Mouse (Mus musculus) midbrain, postnatal 0 days (tissue): ENCODE measurements at regions not wholly inside any gene's neighbourhood (a gene's known extent, or its start where the extent isn't known, plus 50 kb on each side); places are given as distances from the start of the nearest gene placed in this dataset.

Experiments used
- ATAC-seq: fragments of 200-750 bp; cut with Nextera tagmentation; 2 replicates; pipeline ENCODE4 v1.8.0; 2017; ENCODE audit warnings: moderate number of reproducible peaks, mild to moderate bottlenecking, moderate TSS enrichment, moderate library complexity; ENCODE audit not compliant: low FRiP score
- DNase-seq: peaks from one replicate; pipeline ENCODE4 v3.0.0-alpha.2; 2015; ENCODE audit warnings: low spot score
- H3K27ac ChIP-seq: fragments of 300-500 bp; sonication (generic); 2 replicates; pipeline ENCODE4 v1.5.1; 2014; ENCODE audit warnings: low read depth, mild to moderate bottlenecking, low read length, mixed read lengths
- H3K27me3 ChIP-seq: fragments of 300-500 bp; sonication (generic); 2 replicates; pipeline ENCODE4 v1.6.1; 2014; ENCODE audit warnings: low read length, control low read depth, mixed read lengths; ENCODE audit not compliant: insufficient read depth
- H3K36me3 ChIP-seq: fragments of 300-500 bp; sonication (generic); 2 replicates; pipeline ENCODE4 v1.6.1; 2014; ENCODE audit warnings: low read length, control low read depth, mixed read lengths; ENCODE audit not compliant: insufficient read depth
- H3K4me1 ChIP-seq: fragments of 300-500 bp; sonication (generic); 2 replicates; pipeline ENCODE4 v1.6.1; 2014; ENCODE audit warnings: mild to moderate bottlenecking, control low read depth, antibody characterized with exemption, low read length, mixed read lengths; ENCODE audit not compliant: insufficient read depth
- H3K4me2 ChIP-seq: fragments of 300-500 bp; sonication (generic); 2 replicates; pipeline ENCODE4 v1.6.1; 2014; ENCODE audit warnings: low read depth, mild to moderate bottlenecking, low read length, mixed read lengths; ENCODE audit not compliant: poor library complexity, severe bottlenecking
- H3K4me3 ChIP-seq: fragments of 300-500 bp; sonication (generic); 2 replicates; pipeline ENCODE4 v1.5.1; 2014; ENCODE audit warnings: low read depth, mild to moderate bottlenecking, low read length, moderate library complexity
- H3K9ac ChIP-seq: fragments of 300-500 bp; sonication (generic); replicated peaks from 2 replicates; pipeline ENCODE4 v1.6.1; 2014; ENCODE audit warnings: mild to moderate bottlenecking, low read length, moderate library complexity, mixed read lengths; ENCODE audit not compliant: poor library complexity, severe bottlenecking
- H3K9me3 ChIP-seq: fragments of 300-500 bp; sonication (generic); 2 replicates; pipeline ENCODE4 v1.6.1; 2016; ENCODE audit warnings: low read length, control low read depth
- CTCF ChIP-seq: IDR thresholded peaks from 2 replicates; pipeline ENCODE4 v1.5.1; 2016; ENCODE audit warnings: antibody characterized with exemption, mild to moderate bottlenecking
- WGBS: fragments of 180-500 bp; shearing (Covaris S2); extraction: QIAGEN DNeasy Blood & Tissue Kit; methylation state at CpG from one replicate; pipeline ENCODE4 v1.1.7; 2014; 5-methylcytosine and 5-hydroxymethylcytosine counted together

DNA sequence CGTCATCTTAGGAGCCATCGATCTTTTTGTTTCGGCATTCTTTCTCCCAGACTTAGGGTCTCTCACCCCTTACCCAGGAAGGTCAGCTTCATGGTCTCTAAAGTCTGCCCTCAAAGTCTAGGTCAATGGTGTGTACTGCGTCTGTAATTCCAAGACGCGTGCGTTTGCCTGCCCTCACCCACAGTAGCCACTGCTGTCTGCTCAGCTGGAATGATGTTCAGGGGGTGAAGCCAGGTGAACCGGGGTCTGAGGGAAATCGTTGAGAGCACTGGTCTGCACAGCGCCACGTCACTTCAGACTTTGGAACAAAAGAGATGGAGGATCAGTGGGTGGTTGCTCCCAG lies 244.2 kb downstream of the Ndfip2 start:
- DNase-seq (no peak), ATAC-seq (no peak)
- Histone ChIP-seq H3K4me2 (peak overlapping the region; percentile 25), H3K4me3 (no peak overlapping the region), H3K27me3 (0 out of 2 replicates have a peak, but pooled peaks cover 3% of the 10 kb centered on the region), H3K27ac (0 out of 2 replicates have a peak overlapping the region, but pooled peaks have one; percentile 9), H3K36me3 (no peaks in the 10 kb centered on the region), H3K9ac (no peak overlapping the region), H3K4me1 (peaks cover 9% of the 10 kb centered on the region), H3K9me3 (no peaks in the 10 kb centered on the region)
- WGBS = 15% methylated on average over 11 of the region's 11 CpGs
- TF ChIP-seq CTCF = no peak

DNA sequence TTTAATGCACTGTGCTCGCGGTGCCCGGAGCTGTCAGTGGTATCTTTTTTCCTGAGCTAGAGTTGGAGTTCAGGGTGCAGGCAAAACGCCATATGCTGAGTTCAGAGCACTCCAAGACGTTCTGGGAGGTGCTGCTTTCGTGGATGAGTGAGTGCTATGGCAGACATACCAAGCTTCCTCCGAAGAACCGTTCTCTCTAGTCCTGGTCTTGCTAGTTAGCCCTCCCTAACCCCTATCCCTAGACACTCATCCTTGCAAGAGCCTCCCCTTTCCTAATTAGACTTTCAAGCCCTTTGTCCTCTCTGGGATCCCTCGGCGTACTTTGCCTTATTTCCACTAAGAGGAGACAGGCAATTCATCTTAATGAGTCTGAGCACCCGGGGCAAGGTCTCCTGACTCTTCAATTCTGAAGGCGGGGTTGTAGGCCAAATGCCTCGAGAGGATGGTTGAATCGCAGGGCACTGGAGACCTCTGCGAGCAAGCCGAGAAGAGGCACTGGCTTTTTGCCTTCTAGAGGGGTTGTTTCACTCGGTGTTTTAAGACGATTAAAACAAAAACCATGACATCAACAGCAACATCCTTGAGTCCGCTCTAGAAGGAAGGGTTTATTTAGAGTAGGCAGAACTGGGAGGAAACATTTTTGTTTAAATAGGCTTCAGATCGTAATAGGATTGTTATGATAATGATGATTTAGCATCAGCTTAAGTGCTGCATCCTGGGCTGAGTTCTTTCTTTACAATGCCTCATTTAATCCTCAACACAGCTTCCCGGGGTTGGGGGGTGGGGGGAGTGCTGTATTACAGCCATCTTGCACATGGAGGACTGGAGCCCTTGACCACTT lies 243.6 kb downstream of the Ndfip2 start:
- Histone ChIP-seq H3K27me3 (0 out of 2 replicates have a peak, but pooled peaks cover 3% of the 10 kb centered on the region), H3K36me3 (no peaks in the 10 kb centered on the region), H3K9ac (no peak overlapping the region), H3K4me3 (peak overlapping the region; percentile 2; the same call in 1 of the 2 replicates), H3K4me1 (peaks cover 9% of the 10 kb centered on the region), H3K27ac (peak overlapping the region; percentile 9; the same call in 1 of the 2 replicates), H3K4me2 (peak overlapping the region; percentile 38), H3K9me3 (no peaks in the 10 kb centered on the region)
- DNase-seq (peak; percentile 43), ATAC-seq (peak; percentile 15; the same call in 1 of the 2 replicates)
- TF ChIP-seq CTCF = no peak
- 7% methylated on average over 21 of the region's 21 CpGs for WGBS

DNA sequence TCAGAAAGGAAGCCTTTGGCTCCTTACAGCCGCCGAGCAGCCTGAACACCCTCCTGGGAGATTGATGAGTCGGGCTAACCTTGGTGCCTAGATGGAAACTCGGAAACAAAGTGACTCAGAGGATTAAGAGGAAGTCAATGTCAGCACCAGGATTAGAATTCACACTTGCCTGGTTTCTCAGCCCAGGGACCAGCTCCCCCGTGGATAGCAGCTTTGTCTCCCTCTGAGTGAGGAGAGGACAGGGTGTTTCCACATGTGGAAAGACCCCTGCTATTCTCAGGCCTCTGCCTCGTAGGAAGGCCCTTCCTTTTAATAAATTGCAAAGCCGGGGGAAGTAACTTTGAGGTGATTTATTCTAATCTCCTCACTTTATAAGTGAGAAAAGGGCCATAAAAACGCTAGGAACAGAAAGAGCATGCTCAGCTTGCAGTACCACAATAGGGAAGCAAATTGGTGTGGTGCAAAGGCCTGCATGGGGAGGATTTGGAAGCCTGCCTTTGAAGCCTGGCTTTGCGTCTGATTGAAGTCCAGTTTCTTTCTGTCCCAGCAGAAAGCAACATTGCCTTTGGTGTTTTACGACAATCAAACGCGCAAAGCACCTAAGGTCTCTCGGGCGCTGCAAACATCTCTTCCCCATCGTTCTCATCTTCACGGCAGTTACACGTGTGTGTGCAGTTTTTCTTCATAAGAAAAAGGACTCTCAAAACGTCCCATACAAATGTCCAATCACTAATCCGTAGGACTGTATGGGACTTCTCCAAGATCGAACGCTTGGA lies 242.8 kb downstream of the Ndfip2 start:
- no peak overlapping the region for H3K9ac ChIP-seq
- peak overlapping the region; percentile 2; the same call in 1 of the 2 replicates for H3K4me3 ChIP-seq
- ATAC-seq (peak; percentile 50; the same call in 1 of the 2 replicates), DNase-seq (peak; percentile 58)
- H3K4me2 ChIP-seq = peak overlapping the region; percentile 38
- TF ChIP-seq CTCF = no peak
- H3K9me3 ChIP-seq = no peaks in the 10 kb centered on the region
- H3K27me3 ChIP-seq = 0 out of 2 replicates have a peak, but pooled peaks cover 3% of the 10 kb centered on the region
- WGBS = 11% methylated on average over 21 of the region's 21 CpGs
- peaks cover 9% of the 10 kb centered on the region for H3K4me1 ChIP-seq
- no peaks in the 10 kb centered on the region for H3K36me3 ChIP-seq
- no peak overlapping the region; the same call in none of the 2 replicates for H3K27ac ChIP-seq

DNA sequence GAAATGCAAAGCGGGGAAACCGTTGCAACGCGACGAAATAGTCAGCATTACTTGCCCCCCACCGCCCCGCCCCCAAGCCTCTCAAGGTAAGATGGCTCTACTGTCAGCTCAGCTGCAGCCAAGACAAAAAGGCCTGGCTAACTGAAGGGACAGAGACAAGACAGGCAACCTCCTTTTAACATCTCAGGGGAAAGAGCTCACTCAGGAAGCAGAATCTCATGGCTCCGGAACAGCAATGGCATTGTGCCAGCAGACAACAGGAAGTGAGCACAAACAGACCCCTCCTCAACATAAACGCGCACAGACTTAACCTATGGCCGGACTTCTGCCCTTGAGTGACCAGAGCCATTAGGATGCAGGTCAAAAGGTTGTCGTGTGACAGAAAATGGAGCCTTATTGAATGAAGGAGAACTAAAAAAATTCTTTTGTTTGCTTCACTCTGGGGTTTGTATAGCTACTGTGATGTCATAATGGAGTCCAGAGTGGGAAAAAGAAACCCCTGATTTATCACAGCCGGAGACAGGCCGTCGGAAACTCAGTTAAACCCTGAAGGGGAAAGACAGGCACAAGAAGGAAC lies 241.0 kb downstream of the Ndfip2 start:
- peak; percentile 69 for DNase-seq
- Histone ChIP-seq H3K27ac (peak overlapping the region; percentile 26; the same call in 1 of the 2 replicates), H3K4me1 (peaks cover 9% of the 10 kb centered on the region), H3K27me3 (0 out of 2 replicates have a peak, but pooled peaks cover 3% of the 10 kb centered on the region), H3K4me3 (0 out of 2 replicates have a peak overlapping the region, but pooled peaks have one; percentile 3), H3K9ac (peak overlapping the region; percentile 14; the same call in 1 of the 2 replicates), H3K9me3 (no peaks in the 10 kb centered on the region), H3K4me2 (peak overlapping the region; percentile 32), H3K36me3 (no peaks in the 10 kb centered on the region)
- TF ChIP-seq CTCF = no peak
- WGBS = 12% methylated on average over 15 of the region's 15 CpGs
- peak; percentile 21; the same call in 1 of the 2 replicates for ATAC-seq

DNA sequence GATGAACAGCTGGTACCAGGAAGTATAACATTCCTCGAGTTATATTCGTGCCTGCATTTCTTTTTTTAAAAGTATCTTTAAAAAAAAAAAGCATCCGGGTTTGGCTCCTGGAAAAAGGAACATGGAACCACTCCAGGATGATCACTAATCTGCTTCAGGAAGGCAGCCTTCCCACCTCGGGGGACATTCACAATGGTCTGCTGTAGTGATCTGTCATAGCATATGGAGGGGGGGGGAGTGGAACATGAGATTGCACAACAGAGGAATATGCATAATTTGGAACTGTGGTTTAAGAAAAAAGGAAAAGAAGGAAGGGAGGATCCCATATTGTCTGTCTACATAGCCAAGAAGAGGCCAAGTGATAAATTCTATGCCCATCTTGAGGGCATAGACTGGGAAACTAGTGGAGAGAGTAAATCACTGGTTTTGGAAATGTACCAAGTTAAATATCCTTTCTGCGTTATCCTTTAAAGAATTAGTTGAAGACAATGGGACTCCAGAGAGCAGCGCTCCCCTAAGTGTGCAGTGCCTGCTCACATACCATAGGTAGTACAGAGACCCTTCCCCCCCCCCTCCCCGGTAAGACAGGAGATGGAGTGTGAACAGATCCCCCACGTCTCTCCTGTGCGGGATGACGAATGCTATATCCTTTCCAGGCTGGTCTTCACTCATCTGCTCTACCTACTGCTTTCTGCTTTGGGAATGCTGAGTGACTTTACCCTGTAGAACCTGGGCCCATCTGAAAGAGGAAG lies 240.0 kb downstream of the Ndfip2 start:
- ATAC-seq (no peak), DNase-seq (no peak)
- 56% methylated on average over 10 of the region's 10 CpGs for WGBS
- Histone ChIP-seq H3K27ac (no peak overlapping the region), H3K4me3 (no peak overlapping the region), H3K4me2 (no peak overlapping the region), H3K4me1 (peaks cover 9% of the 10 kb centered on the region), H3K36me3 (no peaks in the 10 kb centered on the region), H3K9ac (no peak overlapping the region), H3K27me3 (0 out of 2 replicates have a peak, but pooled peaks cover 3% of the 10 kb centered on the region), H3K9me3 (no peaks in the 10 kb centered on the region)
- TF ChIP-seq CTCF = no peak
